Mouse (Mus musculus) erythroblast, embryonic 14.5 days (primary cell): ENCODE results near the gene Akap13. TPM values are rescaled to one million over a fixed set of nuclear protein-coding genes. Genes with fewer than 3 reads are reported as not detected.

Experiments used
- H3K27me3 ChIP-seq: 2 replicates; pipeline ENCODE4 v1.6.1; 2012; ENCODE audit warnings: inconsistent platforms; ENCODE audit not compliant: control insufficient read depth
- H3K36me3 ChIP-seq: 2 replicates; pipeline ENCODE4 v1.6.1; 2012; ENCODE audit warnings: mild to moderate bottlenecking, inconsistent platforms; ENCODE audit not compliant: control insufficient read depth
- H3K4me1 ChIP-seq: 2 replicates; pipeline ENCODE4 v1.6.1; 2012; ENCODE audit warnings: inconsistent platforms; ENCODE audit not compliant: control insufficient read depth
- H3K4me3 ChIP-seq: replicated peaks from 2 replicates; pipeline ENCODE3; 2012; ENCODE audit warnings: moderate library complexity, mild to moderate bottlenecking, inconsistent platforms
- H3K9me3 ChIP-seq: 2 replicates; pipeline ENCODE4 v1.6.1; 2012; ENCODE audit warnings: low read length, inconsistent platforms, mixed read lengths; ENCODE audit not compliant: control insufficient read depth
- GATA1 ChIP-seq: IDR thresholded peaks from 2 replicates; pipeline ENCODE4 v1.6.1; 2012; ENCODE audit warnings: low read length, inconsistent platforms, mixed read lengths
- TAL1 ChIP-seq: IDR thresholded peaks from 3 replicates; pipeline ENCODE4 v1.6.1; 2012; ENCODE audit warnings: low read length, inconsistent platforms, mixed read lengths
- polyA plus RNA-seq: library from polyadenylated mRNA; stranded (reverse); fragments of >175 nt; gene quantifications from 2 replicates; pipeline ENCODE4 v1.2.3, GENCODE M21; 2012

The Akap13 gene
- 1.8 and 2.2 TPM in 2 replicates for polyA plus RNA-seq

GRCm38 (mm10) chr7:75455223-75456151 is at the start of gene Akap13:
TSS of gene Akap13 (plus strand) at chr7:75455534.
- peaks cover 30% of the 10 kb centered on the region for H3K27me3 ChIP-seq
- H3K4me1 ChIP-seq = peaks cover 13% of the 10 kb centered on the region
- TF ChIP-seq TAL1 = no peak
- no peak for TF ChIP-seq GATA1
- peak within 1 kb of the TSS; percentile 71 for H3K4me3 ChIP-seq
- no peaks in the 10 kb centered on the region for H3K9me3 ChIP-seq
- no peaks in the 10 kb centered on the region for H3K36me3 ChIP-seq

- Histone ChIP-seq H3K27me3 (no peaks in the 10 kb centered on the region), H3K4me3 (no peak overlapping the region), H3K4me1 (no peaks in the 10 kb centered on the region), H3K36me3 (no peaks in the 10 kb centered on the region), H3K9me3 (no peaks in the 10 kb centered on the region)
- TF ChIP-seq GATA1 = no peak
- TF ChIP-seq TAL1 = no peak
Measured at GRCm38 (mm10) chr7:75410641-75411040, 44.7 kb upstream of the Akap13 start.

- no peaks in the 10 kb centered on the region for H3K27me3 ChIP-seq
- no peak for TF ChIP-seq GATA1
- TF ChIP-seq TAL1 = no peak
- H3K36me3 ChIP-seq = no peaks in the 10 kb centered on the region
- H3K4me3 ChIP-seq = no peak overlapping the region
- no peaks in the 10 kb centered on the region for H3K9me3 ChIP-seq
- H3K4me1 ChIP-seq = no peaks in the 10 kb centered on the region
Measured at GRCm38 (mm10) chr7:75411226-75411625, 44.1 kb upstream of the Akap13 start.

- no peak for TF ChIP-seq GATA1
- TF ChIP-seq TAL1 = no peak
- Histone ChIP-seq H3K36me3 (no peaks in the 10 kb centered on the region), H3K4me3 (no peak overlapping the region), H3K4me1 (no peaks in the 10 kb centered on the region), H3K27me3 (no peaks in the 10 kb centered on the region), H3K9me3 (no peaks in the 10 kb centered on the region)
Measured at GRCm38 (mm10) chr7:75412011-75412510, 43.3 kb upstream of the Akap13 start.

GRCm38 (mm10) chr7:75412568-75412967 is 42.8 kb upstream of the Akap13 start:
- TF ChIP-seq TAL1 (no peak), GATA1 (no peak)
- no peaks in the 10 kb centered on the region for H3K4me1 ChIP-seq
- H3K27me3 ChIP-seq = no peaks in the 10 kb centered on the region
- H3K9me3 ChIP-seq = no peaks in the 10 kb centered on the region
- no peak overlapping the region for H3K4me3 ChIP-seq
- H3K36me3 ChIP-seq = no peaks in the 10 kb centered on the region

GRCm38 (mm10) chr7:75413903-75414302 is 41.4 kb upstream of the Akap13 start:
- Histone ChIP-seq H3K27me3 (no peaks in the 10 kb centered on the region), H3K4me3 (no peak overlapping the region), H3K36me3 (no peaks in the 10 kb centered on the region), H3K9me3 (no peaks in the 10 kb centered on the region), H3K4me1 (no peaks in the 10 kb centered on the region)
- no peak for TF ChIP-seq TAL1
- no peak for TF ChIP-seq GATA1

- Histone ChIP-seq H3K36me3 (no peaks in the 10 kb centered on the region), H3K27me3 (no peaks in the 10 kb centered on the region), H3K4me1 (no peaks in the 10 kb centered on the region), H3K9me3 (no peaks in the 10 kb centered on the region), H3K4me3 (no peak overlapping the region)
- TF ChIP-seq TAL1 (no peak), GATA1 (no peak)
Measured at GRCm38 (mm10) chr7:75414316-75414715, 41.0 kb upstream of the Akap13 start.

- no peaks in the 10 kb centered on the region for H3K4me1 ChIP-seq
- H3K36me3 ChIP-seq = no peaks in the 10 kb centered on the region
- no peaks in the 10 kb centered on the region for H3K9me3 ChIP-seq
- H3K4me3 ChIP-seq = no peak overlapping the region
- TF ChIP-seq GATA1 = no peak
- no peak for TF ChIP-seq TAL1
- no peaks in the 10 kb centered on the region for H3K27me3 ChIP-seq
Measured at GRCm38 (mm10) chr7:75415166-75415881, 40.0 kb upstream of the Akap13 start.
